Mouse (Mus musculus): Measurements from ENCODE around the gene Harbi1. TPM values are rescaled to one million over a fixed set of nuclear protein-coding genes. Genes with fewer than 3 reads are reported as not detected.

The Harbi1 gene
- polyA plus RNA-seq, 1 experiment from 2014 or later = 24.3 TPM

DNA sequence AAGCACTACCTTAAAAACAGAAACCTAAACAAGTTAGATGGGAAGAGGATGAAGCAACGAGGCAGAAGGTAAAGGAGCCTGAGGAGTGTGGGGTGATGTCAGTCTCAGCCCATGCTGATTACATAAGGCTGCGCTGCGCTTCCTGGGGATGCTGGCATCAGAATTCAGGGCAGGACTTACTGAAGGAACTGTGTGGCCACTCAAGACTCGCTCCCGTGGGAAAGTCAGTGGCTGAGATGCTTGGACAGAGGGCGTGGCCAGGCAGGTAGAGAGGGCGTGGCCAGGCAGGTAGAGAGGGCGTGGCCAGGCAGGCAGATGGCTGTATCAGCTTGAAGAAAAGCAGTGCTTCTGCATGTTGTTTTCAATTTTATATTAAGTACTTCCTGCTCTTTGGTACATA is 26.7 kb upstream of the Harbi1 start:
- WGBS = 76% methylated on average over 8 of the region's 8 CpGs
- H3K27ac ChIP-seq = no peak overlapping the region
- H3K4me2 ChIP-seq = no peak overlapping the region
- peaks cover 89% of the 10 kb centered on the region for H3K36me3 ChIP-seq
- no peak overlapping the region for H3K4me3 ChIP-seq
- H3K27me3 ChIP-seq = no peaks in the 10 kb centered on the region
- no peaks in the 10 kb centered on the region for H3K4me1 ChIP-seq (replicated peaks)
- no peaks in the 10 kb centered on the region for H3K9me3 ChIP-seq
- no peak for ATAC-seq (ENCODE audit: low FRiP score)
- H3K9ac ChIP-seq = no peak overlapping the region

DNA sequence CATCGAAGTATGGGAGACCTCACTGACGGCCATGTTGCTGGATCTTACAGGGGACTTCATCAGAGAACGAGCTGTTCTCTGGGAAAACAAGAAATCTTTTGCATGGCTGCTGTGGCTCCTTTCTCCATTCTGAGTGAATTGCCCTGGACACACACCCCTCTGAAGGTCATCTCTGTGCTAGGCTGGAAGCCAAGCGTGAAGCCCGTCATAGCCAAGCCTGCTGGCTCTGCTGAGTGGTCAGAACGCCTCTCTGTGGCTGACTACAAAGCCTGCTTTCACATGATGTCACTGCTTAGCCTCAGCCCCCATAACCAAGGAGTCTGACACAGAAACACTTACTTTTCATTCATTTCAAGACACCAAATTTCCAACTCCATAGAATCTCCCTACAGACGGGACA is 21.2 kb upstream of the Harbi1 start:
- no peak overlapping the region for H3K4me2 ChIP-seq
- H3K9me3 ChIP-seq = no peaks in the 10 kb centered on the region
- H3K4me1 ChIP-seq (replicated peaks) = no peaks in the 10 kb centered on the region
- H3K36me3 ChIP-seq = peaks cover 75% of the 10 kb centered on the region
- H3K27me3 ChIP-seq = no peaks in the 10 kb centered on the region
- no peak overlapping the region for H3K4me3 ChIP-seq
- WGBS = 87% methylated on average over 7 of the region's 7 CpGs
- no peak overlapping the region for H3K9ac ChIP-seq
- H3K27ac ChIP-seq = no peak overlapping the region
- no peak for ATAC-seq (ENCODE audit: low FRiP score)

DNA sequence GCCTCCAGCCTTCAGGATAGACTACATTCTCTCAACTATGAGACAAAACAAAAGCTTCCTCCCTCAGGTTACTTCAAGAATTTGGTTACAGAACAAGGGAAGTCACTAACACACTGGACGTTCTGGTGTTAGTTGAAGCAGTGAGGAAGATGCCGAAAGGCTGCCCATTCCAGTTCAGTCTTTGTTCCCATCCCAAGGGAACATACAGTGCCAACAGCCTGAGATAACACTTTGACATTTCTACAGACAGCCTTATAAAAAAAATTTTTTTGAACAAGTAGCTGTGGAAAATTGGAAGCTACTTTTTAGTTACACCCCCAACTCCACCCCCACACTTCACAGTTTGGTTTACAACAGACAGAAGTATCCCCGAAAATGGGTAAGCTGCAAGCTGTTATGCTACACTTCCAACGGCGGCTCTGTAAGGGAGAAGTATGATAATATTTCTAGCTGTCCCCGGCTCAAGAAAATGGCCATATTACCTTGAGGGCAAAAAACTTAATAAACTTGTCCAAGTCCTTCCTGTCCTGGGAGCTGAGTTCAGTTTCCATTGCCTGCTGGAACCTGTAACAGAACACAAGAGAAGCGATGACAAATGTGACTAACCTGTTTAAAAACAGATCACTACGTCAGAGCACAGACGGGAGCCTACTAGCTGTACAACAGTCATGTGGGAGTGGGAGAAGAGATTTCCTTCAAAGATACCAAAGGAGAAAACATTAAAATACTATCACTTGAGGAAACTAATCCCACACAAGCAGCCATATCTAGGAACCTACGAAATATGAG is 15.0 kb upstream of the Harbi1 start:
- Histone ChIP-seq H3K27ac (no peak overlapping the region), H3K9ac (no peak overlapping the region), H3K27me3 (no peaks in the 10 kb centered on the region), H3K4me3 (no peak overlapping the region), H3K36me3 (peaks cover 37% of the 10 kb centered on the region), H3K4me1 (replicated peaks) (no peaks in the 10 kb centered on the region), H3K4me2 (no peak overlapping the region), H3K9me3 (no peaks in the 10 kb centered on the region)
- WGBS = 94% methylated on average over 10 of the region's 10 CpGs
- no peak for ATAC-seq (ENCODE audit: low FRiP score)

DNA sequence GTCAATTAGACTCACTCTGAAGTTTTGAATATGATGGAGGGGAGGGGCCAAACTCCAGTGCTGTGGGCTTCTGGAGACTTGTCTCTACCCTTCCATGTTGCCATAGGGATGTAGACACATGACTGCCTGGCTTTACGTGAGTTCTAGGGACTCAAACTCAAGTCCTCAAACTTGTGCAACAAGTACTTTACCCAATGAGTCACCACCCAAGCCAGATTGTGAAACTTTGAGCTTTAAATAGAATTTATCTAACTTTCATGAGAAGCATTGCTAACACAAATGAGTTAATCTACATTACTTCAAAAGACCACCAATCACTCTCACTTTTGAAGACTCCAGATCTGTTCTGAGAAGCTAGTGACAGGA is 14.4 kb upstream of the Harbi1 start:
- 91% methylated on average over 1 of the region's 1 CpGs for WGBS
- H3K9me3 ChIP-seq = no peaks in the 10 kb centered on the region
- H3K27me3 ChIP-seq = no peaks in the 10 kb centered on the region

DNA sequence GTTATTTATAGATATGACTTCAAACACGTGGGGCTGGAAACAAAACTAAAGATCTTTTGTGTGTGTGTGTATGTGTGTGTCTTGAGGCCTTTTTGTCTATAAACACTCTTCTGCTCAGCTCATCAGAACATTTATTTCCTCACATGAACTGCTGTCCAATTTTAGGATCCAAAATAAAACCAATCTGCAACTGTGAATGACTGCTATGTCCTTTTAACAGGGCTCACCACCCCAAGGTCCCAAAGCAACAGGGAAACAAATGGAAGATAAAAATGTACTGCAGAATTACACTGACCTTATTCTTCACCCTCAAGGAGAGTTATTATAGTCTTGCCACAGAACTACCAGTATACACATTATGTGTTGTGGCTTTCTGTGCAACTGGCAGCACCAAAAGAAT is 11.4 kb upstream of the Harbi1 start:
- Histone ChIP-seq H3K27me3 (no peaks in the 10 kb centered on the region), H3K9me3 (no peaks in the 10 kb centered on the region), H3K27ac (no peak overlapping the region), H3K4me2 (no peak overlapping the region), H3K4me1 (replicated peaks) (no peaks in the 10 kb centered on the region), H3K9ac (no peak overlapping the region), H3K4me3 (no peak overlapping the region), H3K36me3 (peaks cover 16% of the 10 kb centered on the region)
- 81% methylated on average over 1 of the region's 1 CpGs for WGBS
- no peak for ATAC-seq (ENCODE audit: low FRiP score)

More for the DNA sequence above, 14.4 kb upstream of the Harbi1 start:
- no peak overlapping the region for H3K4me3 ChIP-seq
- H3K4me2 ChIP-seq = no peak overlapping the region
- no peak for ATAC-seq (ENCODE audit: low FRiP score)
- no peak overlapping the region for H3K9ac ChIP-seq
- no peaks in the 10 kb centered on the region for H3K4me1 ChIP-seq (replicated peaks)
- peaks cover 35% of the 10 kb centered on the region for H3K36me3 ChIP-seq
- H3K27ac ChIP-seq = no peak overlapping the region

DNA sequence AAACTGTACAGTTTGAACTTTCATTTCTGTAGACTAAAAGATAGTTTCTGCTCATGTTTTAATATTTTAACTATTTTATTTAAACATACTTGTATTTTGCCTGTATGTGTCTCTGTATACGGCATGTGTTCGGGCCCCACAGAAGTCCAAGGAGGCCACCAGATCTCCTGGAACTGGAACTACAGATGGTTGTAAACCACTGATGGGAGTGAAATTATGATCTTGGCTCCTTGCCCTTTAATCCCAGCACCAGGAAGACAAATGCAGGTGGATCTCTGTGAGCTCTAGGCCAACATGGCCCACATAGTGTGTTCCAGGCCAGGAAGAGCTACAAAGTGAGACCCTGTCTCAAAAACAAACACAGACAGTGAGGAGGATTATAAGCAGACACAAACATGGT is 9.3 kb upstream of the Harbi1 start:
- no peak overlapping the region for H3K4me2 ChIP-seq

DNA sequence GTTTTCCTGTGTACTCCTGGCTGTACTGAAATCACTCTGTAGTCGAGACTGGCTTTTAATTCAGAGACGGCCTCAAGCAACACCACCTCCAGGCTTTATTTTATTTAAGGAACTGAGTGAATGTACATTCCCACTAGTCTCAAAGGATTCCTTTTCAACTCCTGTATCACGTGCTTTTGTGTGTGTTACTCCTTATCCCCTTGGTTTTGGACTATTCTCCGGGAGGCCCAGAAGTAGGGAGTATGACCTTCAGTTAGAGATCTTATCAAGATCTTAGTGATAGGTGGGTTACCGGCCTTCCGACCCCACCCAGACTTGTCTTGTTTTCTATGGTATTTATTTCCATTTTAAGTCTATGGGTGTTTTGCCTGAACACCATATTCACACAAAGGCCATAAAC is 4.9 kb upstream of the Harbi1 start:
- no peak for ATAC-seq (ENCODE audit: low FRiP score)
- Histone ChIP-seq H3K9ac (no peak overlapping the region), H3K27me3 (no peaks in the 10 kb centered on the region), H3K4me3 (no peak overlapping the region), H3K4me2 (no peak overlapping the region), H3K36me3 (no peaks in the 10 kb centered on the region), H3K4me1 (replicated peaks) (peaks cover 11% of the 10 kb centered on the region), H3K27ac (no peak overlapping the region), H3K9me3 (no peaks in the 10 kb centered on the region)
- 85% methylated on average over 6 of the region's 6 CpGs for WGBS

More for the DNA sequence above, 9.3 kb upstream of the Harbi1 start:
- H3K27ac ChIP-seq = no peak overlapping the region
- no peaks in the 10 kb centered on the region for H3K9me3 ChIP-seq
- H3K27me3 ChIP-seq = no peaks in the 10 kb centered on the region
- H3K4me3 ChIP-seq = no peak overlapping the region
- no peaks in the 10 kb centered on the region for H3K4me1 ChIP-seq (replicated peaks)
- WGBS = 97% methylated on average over 2 of the region's 2 CpGs
- H3K36me3 ChIP-seq = no peaks in the 10 kb centered on the region
- H3K9ac ChIP-seq = no peak overlapping the region
- no peak for ATAC-seq (ENCODE audit: low FRiP score)

DNA sequence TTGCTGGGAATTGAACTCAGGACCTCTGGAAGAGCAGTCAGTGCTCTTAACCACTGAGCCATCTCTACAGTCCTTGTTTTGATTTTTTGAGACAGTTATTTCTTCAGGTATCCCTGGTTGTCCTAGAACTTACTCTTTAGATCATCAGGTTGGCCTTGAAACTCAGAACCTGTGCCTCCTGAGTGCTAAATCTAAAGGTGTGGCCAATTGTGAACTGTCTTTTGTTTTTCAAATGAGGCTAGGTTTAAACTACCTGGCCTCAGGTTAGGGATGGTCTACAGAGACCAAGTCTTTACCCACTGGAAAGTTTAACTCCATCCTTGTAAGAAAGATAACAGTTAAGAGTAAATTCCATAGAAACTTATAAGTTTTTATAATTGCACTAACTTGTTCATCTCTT is 4.2 kb upstream of the Harbi1 start:
- no peaks in the 10 kb centered on the region for H3K9me3 ChIP-seq
- no peak overlapping the region for H3K27ac ChIP-seq
- no peak overlapping the region for H3K4me2 ChIP-seq
- no peaks in the 10 kb centered on the region for H3K36me3 ChIP-seq
- H3K9ac ChIP-seq = no peak overlapping the region
- H3K4me3 ChIP-seq = no peak overlapping the region
- peaks cover 14% of the 10 kb centered on the region for H3K4me1 ChIP-seq (replicated peaks)
- no peaks in the 10 kb centered on the region for H3K27me3 ChIP-seq
- no peak for ATAC-seq (ENCODE audit: low FRiP score)

DNA sequence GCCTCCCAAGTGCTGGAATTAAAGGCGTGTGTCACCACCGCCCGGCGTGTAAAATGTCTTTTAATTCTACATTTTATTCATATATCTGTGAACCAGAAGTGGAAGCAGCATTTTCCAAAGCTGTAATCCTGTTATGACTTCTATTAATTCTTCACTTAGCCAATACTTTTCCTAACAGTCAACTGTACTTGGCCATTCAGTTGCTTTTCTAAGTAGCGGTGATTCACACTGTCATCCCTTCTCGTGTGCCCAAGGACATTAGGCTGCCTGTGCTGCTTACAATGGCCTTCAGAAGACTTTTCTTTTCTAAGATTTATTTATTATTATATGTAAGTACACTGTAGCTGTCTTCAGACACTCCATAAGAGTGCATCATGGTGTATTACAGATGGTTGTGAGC is 2.3 kb upstream of the Harbi1 start:
- H3K4me3 ChIP-seq = no peak overlapping the region
- H3K36me3 ChIP-seq = no peaks in the 10 kb centered on the region
- no peak overlapping the region for H3K9ac ChIP-seq
- H3K27me3 ChIP-seq = no peaks in the 10 kb centered on the region
- no peaks in the 10 kb centered on the region for H3K9me3 ChIP-seq
- no peak overlapping the region for H3K27ac ChIP-seq
- no peak overlapping the region for H3K4me2 ChIP-seq
- ATAC-seq (ENCODE audit: low FRiP score) = no peak
- WGBS = 96% methylated on average over 6 of the region's 6 CpGs
- H3K4me1 ChIP-seq (replicated peaks) = peaks cover 26% of the 10 kb centered on the region

DNA sequence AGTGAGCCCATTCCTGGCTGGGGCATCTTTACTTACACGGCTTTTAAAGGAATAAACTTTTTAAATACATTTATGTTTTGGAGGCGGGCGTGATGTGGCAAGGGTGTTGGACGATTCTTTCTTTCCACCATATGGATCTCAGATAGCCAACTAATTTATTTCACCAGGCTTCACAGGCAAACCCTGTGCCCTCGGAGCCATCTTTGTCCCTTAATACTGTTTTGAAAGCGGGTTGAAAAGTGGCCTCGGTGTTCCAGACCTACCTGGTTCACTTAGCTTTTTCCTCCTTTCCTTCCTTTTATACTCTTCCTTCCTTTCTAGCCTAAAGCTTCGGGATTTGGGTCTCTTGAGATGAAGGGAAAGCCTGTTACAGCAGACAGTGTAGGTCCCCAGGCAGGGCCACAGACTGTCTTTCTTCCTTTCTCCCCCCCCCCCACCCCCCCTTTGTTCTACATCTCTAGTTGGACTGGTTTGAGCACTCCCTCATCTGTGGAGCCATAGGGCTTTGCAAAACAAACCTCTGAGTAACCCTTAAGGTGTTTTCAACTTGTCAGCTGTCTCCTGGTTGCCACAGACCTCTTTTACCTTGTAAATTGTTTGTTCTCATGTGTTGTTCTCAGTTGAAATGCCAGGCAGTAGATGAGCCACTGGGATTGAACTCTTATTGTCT is 739 bp downstream of the Harbi1 start:
- H3K9ac ChIP-seq = peak overlapping the region; percentile 89
- WGBS = 4% methylated on average over 8 of the region's 8 CpGs
- no peaks in the 10 kb centered on the region for H3K27me3 ChIP-seq
- H3K36me3 ChIP-seq = peaks cover 4% of the 10 kb centered on the region
- ATAC-seq (ENCODE audit: low FRiP score) = no peak
- peaks cover 38% of the 10 kb centered on the region for H3K4me1 ChIP-seq (replicated peaks)
- H3K4me3 ChIP-seq = peak overlapping the region; percentile 84
- peak overlapping the region; percentile 93 for H3K4me2 ChIP-seq
- H3K9me3 ChIP-seq = no peaks in the 10 kb centered on the region
- peak overlapping the region; percentile 80 for H3K27ac ChIP-seq

DNA sequence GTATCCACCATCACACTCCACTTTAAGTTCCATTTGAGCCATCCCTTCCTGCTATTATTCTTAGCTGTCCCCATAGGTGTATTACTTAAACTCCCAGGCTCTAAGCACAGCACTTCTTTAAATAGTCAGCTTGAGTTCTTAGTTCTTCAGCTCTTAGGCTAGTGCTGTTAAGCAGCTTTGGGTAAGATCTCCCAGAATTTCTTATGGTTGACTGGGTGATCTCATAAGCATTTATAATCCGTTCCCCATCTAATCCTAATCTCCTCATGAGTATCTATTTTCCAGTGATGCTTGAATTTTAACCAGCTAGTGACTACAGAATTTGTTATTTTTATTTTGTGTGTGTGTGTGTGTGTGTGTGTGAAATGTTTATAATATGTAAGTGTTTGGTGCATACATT is 4.3 kb downstream of the Harbi1 start:
- Histone ChIP-seq H3K9ac (0 out of 2 replicates have a peak overlapping the region, but pooled peaks have one; percentile 43), H3K27ac (no peak overlapping the region), H3K9me3 (no peaks in the 10 kb centered on the region), H3K4me3 (no peak overlapping the region), H3K36me3 (peaks cover 21% of the 10 kb centered on the region), H3K27me3 (no peaks in the 10 kb centered on the region), H3K4me2 (no peak overlapping the region), H3K4me1 (replicated peaks) (peaks cover 29% of the 10 kb centered on the region)
- ATAC-seq (ENCODE audit: low FRiP score) = no peak
- WGBS = 88% methylated on average over 1 of the region's 1 CpGs

DNA sequence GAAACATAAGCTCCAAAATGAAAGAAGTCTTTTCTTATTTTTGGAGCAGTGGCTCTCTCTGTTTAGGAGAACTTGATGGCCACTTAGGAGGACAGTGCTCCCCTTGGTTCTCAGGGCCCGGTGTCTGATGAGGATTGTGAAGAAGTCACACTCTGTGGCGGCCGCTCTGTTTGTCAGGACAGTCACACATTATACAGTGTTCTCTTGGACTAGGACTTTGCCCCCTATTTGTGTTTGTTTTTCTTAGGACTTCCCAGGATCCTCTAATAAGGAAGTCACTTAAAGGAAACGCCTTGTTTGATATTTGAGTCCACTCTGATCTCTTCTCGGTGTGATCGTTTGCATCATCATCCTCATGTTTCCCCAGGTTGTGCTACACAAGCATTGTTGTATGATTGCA is 7.6 kb downstream of the Harbi1 start:
- Histone ChIP-seq H3K27ac (no peak overlapping the region), H3K9ac (no peak overlapping the region), H3K4me3 (no peak overlapping the region), H3K4me1 (replicated peaks) (peaks cover 12% of the 10 kb centered on the region; the same call in 1 of the 2 replicates), H3K4me2 (no peak overlapping the region), H3K27me3 (no peaks in the 10 kb centered on the region), H3K36me3 (peaks cover 36% of the 10 kb centered on the region), H3K9me3 (no peaks in the 10 kb centered on the region)
- no peak for ATAC-seq (ENCODE audit: low FRiP score)
- WGBS = 89% methylated on average over 6 of the region's 6 CpGs

DNA sequence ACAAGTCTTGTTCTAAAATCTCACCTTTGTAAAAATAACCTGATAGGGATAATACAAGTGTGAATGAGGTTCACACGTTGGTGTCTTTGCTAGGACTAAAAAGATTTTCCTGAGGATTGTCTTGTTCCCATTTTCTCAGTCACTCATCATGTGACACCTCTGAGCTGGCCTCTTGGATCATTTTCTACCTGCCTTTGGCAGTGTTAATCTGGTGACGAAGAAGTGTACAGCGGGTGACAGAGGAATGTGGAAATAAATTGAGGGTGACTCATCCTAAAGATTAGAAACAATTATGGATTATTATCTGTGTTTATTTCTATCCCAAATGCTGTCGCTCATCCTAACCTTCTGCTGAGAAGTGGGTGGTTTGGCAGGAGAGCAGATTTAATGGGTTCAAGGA is 12.7 kb downstream of the Harbi1 start:
- Histone ChIP-seq H3K4me1 (replicated peaks) (no peaks in the 10 kb centered on the region), H3K4me3 (no peak overlapping the region), H3K27me3 (peaks cover 10% of the 10 kb centered on the region; the same call in 1 of the 2 replicates), H3K36me3 (peaks cover 25% of the 10 kb centered on the region), H3K9ac (no peak overlapping the region), H3K27ac (no peak overlapping the region), H3K4me2 (no peak overlapping the region), H3K9me3 (no peaks in the 10 kb centered on the region)
- 84% methylated on average over 4 of the region's 4 CpGs for WGBS
- ATAC-seq (ENCODE audit: low FRiP score) = no peak
